Mouse (Mus musculus) neutrophil, adult 5-6 weeks (primary cell): ENCODE measurements around the gene Lrrc29. TPM values are rescaled to one million over a fixed set of nuclear protein-coding genes. Genes with fewer than 3 reads are reported as not detected.

Experiments used
- ATAC-seq: fragments of 151-379, 151-347 bp; 2 replicates; pipeline ENCODE4 v1.8.0; 2017; ENCODE audit warnings: mild to moderate bottlenecking, moderate TSS enrichment; ENCODE audit not compliant: insufficient number of reproducible peaks, poor library complexity, low FRiP score, severe bottlenecking; ENCODE audit errors: extremely low read depth
- total RNA-seq: library from RNA; stranded (forward); fragments of 200-1000 nt; gene quantifications from 2 replicates; pipeline ENCODE4 v1.2.3, GENCODE M21; 2017

Lrrc29 gene
- total RNA-seq, 1 experiment from 2014 or later, result 3.3 TPM

GRCm38 (mm10) chr8:105276292-105277120, 49.6 kb downstream of the Lrrc29 start:
- ATAC-seq, result no peak

- no peak for ATAC-seq
These were observed 50.2 kb downstream of the Lrrc29 start, which contains the start of gene Nol3 for GRCm38 (mm10) chr8:105275840-105276239. Nol3 (plus strand) TSS chr8:105276140.

GRCm38 (mm10) chr8:105275387-105275786, 50.7 kb downstream of the Lrrc29 start:
- ATAC-seq, result no peak

- ATAC-seq, result no peak
These were observed 55.2 kb downstream of the Lrrc29 start for GRCm38 (mm10) chr8:105270916-105271186.

GRCm38 (mm10) chr8:105270101-105270915, 55.8 kb downstream of the Lrrc29 start:
- ATAC-seq, result no peak

GRCm38 (mm10) chr8:105269461-105269947, 56.6 kb downstream of the Lrrc29 start, which contains the start of gene Hsf4:
Hsf4 (plus strand) TSS chr8:105269801.
- ATAC-seq, result no peak

- ATAC-seq, result no peak
These were observed 57.0 kb downstream of the Lrrc29 start for GRCm38 (mm10) chr8:105269075-105269458.

GRCm38 (mm10) chr8:105268342-105269074, 57.6 kb downstream of the Lrrc29 start:
- ATAC-seq, result no peak

GRCm38 (mm10) chr8:105266775-105267174, 59.3 kb downstream of the Lrrc29 start:
- ATAC-seq, result peak; percentile 48; the same call in 1 of the 2 replicates

- peak; percentile 74 for ATAC-seq
These were observed 61.0 kb downstream of the Lrrc29 start for GRCm38 (mm10) chr8:105265128-105265527.

GRCm38 (mm10) chr8:105264024-105264982, 61.8 kb downstream of the Lrrc29 start, which contains the start of the genes Tradd and Fbxl8:
Tradd (minus strand) TSS chr8:105264609.
Fbxl8 (plus strand) TSS chr8:105264648.
- peak; percentile 37; the same call in 1 of the 2 replicates for ATAC-seq

GRCm38 (mm10) chr8:105263244-105263912, 62.7 kb downstream of the Lrrc29 start:
- no peak for ATAC-seq

Other genes starting within 250 kb of the Lrrc29 start
- gene Ces3b, start 242.5 kb downstream of the Lrrc29 start, total RNA-seq, result not detected in 2 replicates
- gene Ces4a, start 194.5 kb downstream of the Lrrc29 start, total RNA-seq, result not detected in 2 replicates
- 130 and 135 TPM in 2 replicates for gene Cbfb, start 155.6 kb downstream of the Lrrc29 start, total RNA-seq
- gene D230025D16Rik, start 101.1 kb downstream of the Lrrc29 start, total RNA-seq, result 28.0 and 29.0 TPM in 2 replicates
- gene B3gnt9, start 71.1 kb downstream of the Lrrc29 start, total RNA-seq, result 0.35 and 0.74 TPM in 2 replicates
- 15.7 and 19.2 TPM in 2 replicates for gene Tradd, start 61.7 kb downstream of the Lrrc29 start, total RNA-seq
- 4.0 and 4.5 TPM in 2 replicates for gene Fbxl8, start 61.6 kb downstream of the Lrrc29 start, total RNA-seq
- gene Hsf4, start 56.5 kb downstream of the Lrrc29 start, total RNA-seq, result not detected in 2 replicates
- gene Nol3, start 50.1 kb downstream of the Lrrc29 start, total RNA-seq, result not detected in 2 replicates
- 1.2 and 2.7 TPM in 2 replicates for gene 4931428F04Rik, start 36.4 kb downstream of the Lrrc29 start, total RNA-seq
- 0.49 and 1.3 TPM in 2 replicates for gene Exoc3l, start 30.2 kb downstream of the Lrrc29 start, total RNA-seq
- gene E2f4, start 28.6 kb downstream of the Lrrc29 start, total RNA-seq, result 42.5 and 47.1 TPM in 2 replicates
- gene Elmo3, start 20.7 kb downstream of the Lrrc29 start, total RNA-seq, result 2.9 and 5.0 TPM in 2 replicates
- gene Tmem208, start 76 bp upstream of the Lrrc29 start, total RNA-seq, result 27.6 and 39.2 TPM in 2 replicates
- 21.8 and 22.2 TPM in 2 replicates for gene Fhod1, start 21.7 kb upstream of the Lrrc29 start, total RNA-seq
- 0.35 and 0.49 TPM in 2 replicates for gene Slc9a5, start 22.6 kb upstream of the Lrrc29 start, total RNA-seq
- not detected in 2 replicates for gene Plekhg4, start 47.0 kb upstream of the Lrrc29 start, total RNA-seq
- not detected in 2 replicates for gene Kctd19, start 87.2 kb upstream of the Lrrc29 start, total RNA-seq
- gene Lrrc36, start 87.3 kb upstream of the Lrrc29 start, total RNA-seq, result not detected in 2 replicates
- gene Tppp3, start 145.2 kb upstream of the Lrrc29 start, total RNA-seq, result 4.9 and 9.3 TPM in 2 replicates
- gene Zdhhc1, start 170.6 kb upstream of the Lrrc29 start, total RNA-seq, result 0.47 and 0.86 TPM in 2 replicates
- gene Hsd11b2, start 192.5 kb upstream of the Lrrc29 start, total RNA-seq, result not detected in 2 replicates
- gene Atp6v0d1, start 239.8 kb upstream of the Lrrc29 start, total RNA-seq, result 71.1 and 86.3 TPM in 2 replicates